ENCODE assay signal across 31 mouse cellular contexts in genomic region chr5:143213832-143214231, GRCm38 (mm10). TPM values are rescaled to one million over a fixed set of nuclear protein-coding genes. Genes with fewer than 3 reads are reported as not detected.
"Had no signal": no experiment of that assay in that cellular context is flagged by ENCODE, and none has a peak within 500 bp of the region (broad histone marks: within the 10 kb centered on the region; RNA-seq: fewer than 3 reads in every experiment).

No protein-coding gene starts in this region.

- H3K27ac ChIP-seq: gastrocnemius, adult 2 months; heart, embryonic 10.5 days; hindbrain, embryonic 10.5 days; hindbrain, embryonic 12.5 days; hindbrain, embryonic 14.5 days; hindbrain, postnatal 0 days; limb, embryonic 13.5 days; limb, embryonic 15.5 days; liver, embryonic 12.5 days; liver, embryonic 14.5 days had no signal

- H3K36me3 ChIP-seq: heart, embryonic 10.5 days; heart, embryonic 12.5 days; hindbrain, embryonic 10.5 days; hindbrain, embryonic 12.5 days; limb, embryonic 13.5 days; limb, embryonic 15.5 days; liver, embryonic 12.5 days had no signal

- H3K4me1 ChIP-seq: heart, embryonic 10.5 days; heart, embryonic 12.5 days; hindbrain, embryonic 10.5 days; hindbrain, embryonic 12.5 days; limb, embryonic 13.5 days; limb, embryonic 15.5 days; liver, embryonic 12.5 days had no signal

- ATAC-seq: hindbrain, postnatal 0 days; liver, embryonic 12.5 days had no signal

- H3K4me3 ChIP-seq: gastrocnemius, adult 2 months; heart, embryonic 10.5 days; heart, embryonic 12.5 days; hindbrain, embryonic 10.5 days; hindbrain, embryonic 12.5 days; limb, embryonic 13.5 days; limb, embryonic 15.5 days; liver, embryonic 12.5 days had no signal

- H3K9ac ChIP-seq: heart, embryonic 12.5 days; hindbrain, embryonic 12.5 days; hindbrain, embryonic 14.5 days; limb, embryonic 13.5 days; limb, embryonic 15.5 days; liver, embryonic 12.5 days; liver, embryonic 14.5 days had no signal

- DNase-seq: gastrocnemius, adult 2 months; gastrocnemius, postnatal 10 days; gastrocnemius, postnatal 25 days; heart, adult 18-20 months; heart, postnatal 10 days; heart, postnatal 4 days; kidney, adult 11 months; kidney, adult 2 months; kidney, adult 9 months; kidney, postnatal 10 days; kidney, postnatal 25 days; kidney, postnatal 4 days; layer of hippocampus, adult 9-11 months; layer of hippocampus, postnatal 36 days; left cerebral cortex, postnatal 4 days had no signal

- H3K27me3 ChIP-seq: hindbrain, embryonic 12.5 days; limb, embryonic 13.5 days; limb, embryonic 15.5 days; liver, embryonic 12.5 days had no signal

- H3K4me2 ChIP-seq: heart, embryonic 12.5 days; hindbrain, embryonic 12.5 days; hindbrain, embryonic 14.5 days; limb, embryonic 13.5 days; limb, embryonic 15.5 days; liver, embryonic 12.5 days had no signal

RNA-seq across cellular contexts. Expression of gene Spdye4a, which starts 12.9 kb away (rescaled TPM):
- polyA plus RNA-seq: frontal cortex, adult 2 months; heart, embryonic 10.5 days; heart, embryonic 12.5 days; heart, embryonic 14.5 days; heart, embryonic 16.5 days; hindbrain, embryonic 10.5 days; hindbrain, embryonic 12.5 days; hindbrain, embryonic 14.5 days; hindbrain, postnatal 0 days; kidney, embryonic 16.5 days; limb, embryonic 11.5 days; limb, embryonic 13.5 days; limb, embryonic 15.5 days; liver, adult 2 months; liver, embryonic 12.5 days; liver, embryonic 14.5 days had no signal

RNA-seq across cellular contexts. Expression of gene Spdye4b, which starts 33.0 kb away (rescaled TPM):
- polyA plus RNA-seq: frontal cortex, adult 2 months; heart, embryonic 10.5 days; heart, embryonic 12.5 days; heart, embryonic 14.5 days; heart, embryonic 16.5 days; hindbrain, embryonic 12.5 days; hindbrain, embryonic 14.5 days; hindbrain, postnatal 0 days; kidney, adult 2 months; kidney, embryonic 16.5 days; limb, embryonic 11.5 days; limb, embryonic 13.5 days; limb, embryonic 15.5 days; liver, adult 2 months; liver, embryonic 12.5 days; liver, embryonic 14.5 days had no signal
